Mouse (Mus musculus): ENCODE measurements at regions not wholly inside any gene's neighbourhood (a gene's known extent, or its start where the extent isn't known, plus 50 kb on each side); places are given as distances from the start of the nearest gene placed in this dataset.

- TF ChIP-seq CTCF (IDR thresholded peaks at IDR 0.05; ENCODE audit: control insufficient read depth, insufficient read depth, insufficient read length), result no peak
- TF ChIP-seq CEBPB (IDR thresholded peaks at IDR 0.05; ENCODE audit: low read depth), result no peak
- no peak for TF ChIP-seq MAX (IDR thresholded peaks at IDR 0.05)
- no peak for TF ChIP-seq USF1 (IDR thresholded peaks at IDR 0.05; ENCODE audit: low read depth)
- no peak for TF ChIP-seq MYOG (IDR thresholded peaks at IDR 0.05; ENCODE audit: control insufficient read depth, extremely low read depth, insufficient read length)
Measured at GRCm38 (mm10) chr17:44388916-44389315, 200.5 kb downstream of the Clic5 start.
